In genomic region chr9:90036313-90036712, GRCm38 (mm10) we compare ENCODE assay signal across 25 mouse cellular contexts. TPM values are rescaled to one million over a fixed set of nuclear protein-coding genes. Genes with fewer than 3 reads are reported as not detected.
DNase-seq lines count a peak whose midpoint lies in the region; ATAC-seq and TF ChIP-seq lines count a peak whose summit lies in the region.
"Had no signal": no experiment of that assay in that cellular context is flagged by ENCODE, and none has a peak within 500 bp of the region (broad histone marks: within the 10 kb centered on the region; RNA-seq: fewer than 3 reads in every experiment).

No protein-coding gene starts in this region.

- TF ChIP-seq CTCF in cerebellum, adult 2 months (IDR thresholded peaks at IDR 0.05; ENCODE audit: borderline replicate concordance, insufficient read depth, low read depth, low read length): no peak

- no peak overlapping the region for H3K4me2 ChIP-seq in intestine, embryonic 15.5 days (replicated peaks)
- no peak overlapping the region for H3K4me2 ChIP-seq in stomach, embryonic 16.5 days (ENCODE audit: low read depth, low read length)
- H3K4me2 ChIP-seq: forebrain, embryonic 15.5 days; hindbrain, embryonic 15.5 days; liver, embryonic 11.5 days; midbrain, embryonic 11.5 days had no signal

- H3K9me3 ChIP-seq in intestine, embryonic 15.5 days: no peaks in the 10 kb centered on the region
- no peaks in the 10 kb centered on the region for H3K9me3 ChIP-seq in stomach, embryonic 16.5 days (replicated peaks; ENCODE audit: control insufficient read depth, low read length)
- H3K9me3 ChIP-seq: forebrain, embryonic 15.5 days; hindbrain, embryonic 10.5 days; hindbrain, embryonic 15.5 days had no signal

- peak; percentile 52 for ATAC-seq in intestine, embryonic 15.5 days
- peak; percentile 57; the same call in 1 of the 2 replicates for ATAC-seq in stomach, embryonic 16.5 days (ENCODE audit: insufficient read depth, low FRiP score)
- ATAC-seq: forebrain, embryonic 15.5 days; inflammation-experienced regulatory T-cells, adult 6 months; midbrain, embryonic 16.5 days; Patski had no signal

- TF ChIP-seq POLR2A in cerebellum, adult 2 months (IDR thresholded peaks at IDR 0.05; ENCODE audit: borderline replicate concordance, insufficient read depth, low read length): no peak

- peak; percentile 31 to 51 for DNase-seq in lung, adult 18-20 months
- DNase-seq in lung, postnatal 4 days: no peak
- peak; percentile 31 for DNase-seq in lung, postnatal 10 days
- DNase-seq in cerebellum, adult 2 months: no peak
- no peak for DNase-seq in yolk sac, embryonic 10.5 days (ENCODE audit: low spot score)
- no peak for DNase-seq in retina, postnatal 1 day
- DNase-seq: adrenal gland, postnatal 10 days; cerebellum, adult 11 months; cerebellum, postnatal 10 days; gastrocnemius, adult 2 months; heart, postnatal 14 days; kidney, adult 9 months; kidney, postnatal 10 days; layer of hippocampus, postnatal 36 days; right cerebral cortex, adult 18-20 months had no signal

- no peaks in the 10 kb centered on the region for H3K27me3 ChIP-seq in intestine, embryonic 15.5 days (replicated peaks)
- no peaks in the 10 kb centered on the region for H3K27me3 ChIP-seq in stomach, embryonic 16.5 days (ENCODE audit: control insufficient read depth, insufficient read depth, low read length)
- H3K27me3 ChIP-seq in cerebellum, adult 2 months (ENCODE audit: control insufficient read depth, insufficient read depth, low read length): no peaks in the 10 kb centered on the region
- H3K27me3 ChIP-seq: forebrain, embryonic 15.5 days; hindbrain, embryonic 15.5 days had no signal

- H3K36me3 ChIP-seq in intestine, embryonic 15.5 days: no peaks in the 10 kb centered on the region
- no peaks in the 10 kb centered on the region for H3K36me3 ChIP-seq in stomach, embryonic 16.5 days (ENCODE audit: control insufficient read depth, insufficient read depth, low read length)
- H3K36me3 ChIP-seq: forebrain, embryonic 15.5 days; hindbrain, embryonic 10.5 days; hindbrain, embryonic 15.5 days had no signal

- H3K4me3 ChIP-seq in intestine, embryonic 15.5 days (replicated peaks): no peak overlapping the region
- H3K4me3 ChIP-seq in stomach, embryonic 16.5 days (replicated peaks; ENCODE audit: low read length): no peak overlapping the region
- no peak overlapping the region for H3K4me3 ChIP-seq in cerebellum, adult 2 months (replicated peaks; ENCODE audit: insufficient read depth, low read depth, low read length)
- H3K4me3 ChIP-seq: forebrain, embryonic 15.5 days; gastrocnemius, adult 2 months; hindbrain, embryonic 10.5 days; hindbrain, embryonic 15.5 days had no signal

- H3K9ac ChIP-seq in intestine, embryonic 15.5 days: no peak overlapping the region
- H3K9ac ChIP-seq in stomach, embryonic 16.5 days (ENCODE audit: low read length): no peak overlapping the region
- H3K9ac ChIP-seq: forebrain, embryonic 15.5 days; hindbrain, embryonic 15.5 days had no signal

- H3K27ac ChIP-seq in intestine, embryonic 15.5 days: no peak overlapping the region
- no peak overlapping the region for H3K27ac ChIP-seq in stomach, embryonic 16.5 days (ENCODE audit: low read length)
- no peak overlapping the region for H3K27ac ChIP-seq in cerebellum, adult 2 months (ENCODE audit: insufficient read depth, low read length)
- H3K27ac ChIP-seq: forebrain, embryonic 15.5 days; gastrocnemius, adult 2 months; hindbrain, embryonic 10.5 days; hindbrain, embryonic 15.5 days had no signal

- WGBS in intestine, embryonic 15.5 days: 64% methylated on average over 4 of the region's 4 CpGs
- WGBS in stomach, embryonic 16.5 days: 53% methylated on average over 4 of the region's 4 CpGs
- WGBS in cerebellum, adult 2 months: 81% methylated on average over 4 of the region's 4 CpGs

- no peaks in the 10 kb centered on the region for H3K4me1 ChIP-seq in intestine, embryonic 15.5 days (replicated peaks)
- no peaks in the 10 kb centered on the region for H3K4me1 ChIP-seq in stomach, embryonic 16.5 days (ENCODE audit: control insufficient read depth, insufficient read depth, low read length)
- no peaks in the 10 kb centered on the region for H3K4me1 ChIP-seq in cerebellum, adult 2 months (ENCODE audit: control insufficient read depth, insufficient read depth, low read length)
- H3K4me1 ChIP-seq: forebrain, embryonic 15.5 days; hindbrain, embryonic 10.5 days; hindbrain, embryonic 15.5 days had no signal

RNA-seq across cellular contexts. Expression of gene Ctsh, which starts 17.6 kb away (rescaled TPM):
- 42.4 and 51.4 TPM in 2 replicates for polyA plus RNA-seq in intestine, embryonic 15.5 days (2015; fragmentation: Nextera tagmentation; extraction: Ambion mirVana)
- polyA plus RNA-seq in stomach, embryonic 16.5 days (2015; fragmentation: Nextera tagmentation; extraction: Ambion mirVana): 100 and 121 TPM in 2 replicates
- 13.8 and 16.3 TPM in 2 replicates for polyA plus RNA-seq in cerebellum, adult 2 months (2012; rRNA removed)

Comparison
In these comparisons a context has a peak if more than half of its experiments do, and no peak if none do; other contexts are left out.
1. DNase-seq: peak in lung, adult 18-20 months (2 of 2) and lung, postnatal 10 days (single experiment); none in lung, postnatal 4 days (0 of 2), cerebellum, adult 2 months (0 of 2), yolk sac, embryonic 10.5 days (single experiment) and retina, postnatal 1 day (single experiment).